Mouse (Mus musculus) hindbrain, embryonic 11.5 days (tissue): Measurements from ENCODE around the gene Tas2r135. TPM values are rescaled to one million over a fixed set of nuclear protein-coding genes. Genes with fewer than 3 reads are reported as not detected.

Source experiments
- ATAC-seq: fragments of 200-750 bp; cut with Nextera tagmentation; 2 replicates; pipeline ENCODE4 v1.8.0; 2017; ENCODE audit warnings: mild to moderate bottlenecking, moderate TSS enrichment, moderate library complexity; ENCODE audit not compliant: low FRiP score
- DNase-seq: peaks from one replicate; pipeline ENCODE4 v3.0.0-alpha.2; 2015; ENCODE audit warnings: low spot score
- H3K27ac ChIP-seq: fragments of 300-500 bp; sonication (generic); 2 replicates; pipeline ENCODE4 v1.5.1; 2014; ENCODE audit warnings: mild to moderate bottlenecking, low read depth, low read length
- H3K27me3 ChIP-seq: fragments of 300-500 bp; sonication (generic); 2 replicates; pipeline ENCODE4 v1.6.1; 2014; ENCODE audit warnings: mild to moderate bottlenecking, low read length, moderate library complexity, mixed read lengths; ENCODE audit not compliant: control insufficient read depth, insufficient read depth
- H3K36me3 ChIP-seq: fragments of 300-500 bp; sonication (generic); 2 replicates; pipeline ENCODE4 v1.6.1; 2014; ENCODE audit warnings: mild to moderate bottlenecking, low read length, moderate library complexity, mixed read lengths; ENCODE audit not compliant: control insufficient read depth, insufficient read depth
- H3K4me1 ChIP-seq: fragments of 300-500 bp; sonication (generic); replicated peaks from 2 replicates; pipeline ENCODE4 v1.6.1; 2014; ENCODE audit warnings: low read length, mixed read lengths; ENCODE audit not compliant: control insufficient read depth, insufficient read depth
- H3K4me2 ChIP-seq: fragments of 300-500 bp; sonication (generic); replicated peaks from 2 replicates; pipeline ENCODE4 v1.6.1; 2014; ENCODE audit warnings: mild to moderate bottlenecking, low read depth, low read length
- H3K4me3 ChIP-seq: fragments of 300-500 bp; sonication (generic); 2 replicates; pipeline ENCODE4 v1.5.1; 2014; ENCODE audit warnings: low read depth, low read length
- H3K9ac ChIP-seq: fragments of 300-500 bp; sonication (generic); 2 replicates; pipeline ENCODE4 v1.6.1; 2014; ENCODE audit warnings: low read depth, low read length
- H3K9me3 ChIP-seq: fragments of 300-500 bp; sonication (generic); 2 replicates; pipeline ENCODE4 v1.6.1; 2016; ENCODE audit warnings: low read length; ENCODE audit not compliant: control insufficient read depth
- WGBS: fragments of 180-500 bp; shearing (Covaris S2); extraction: QIAGEN DNeasy Blood & Tissue Kit; methylation state at CpG from one replicate; pipeline ENCODE4 v1.1.7; 2014; 5-methylcytosine and 5-hydroxymethylcytosine counted together
- polyA plus RNA-seq: library from polyadenylated mRNA; unstranded; fragments of >200 nt; fragmentation: Nextera tagmentation; extraction: Ambion mirVana; gene quantifications from 2 replicates; pipeline ENCODE4 v1.2.1, GENCODE M21; 2014

Tas2r135 gene
- polyA plus RNA-seq, 1 experiment from 2014 or later = 0.15 TPM

GRCm38 (mm10) chr6:42372421-42372815 is 32.8 kb upstream of the Tas2r135 start:
- DNase-seq (no peak), ATAC-seq (peak; percentile 44; the same call in 1 of the 2 replicates)
- Histone ChIP-seq H3K36me3 (no peaks in the 10 kb centered on the region), H3K27me3 (no peaks in the 10 kb centered on the region; the same call in none of the 2 replicates), H3K27ac (no peak overlapping the region), H3K9ac (no peak overlapping the region), H3K4me3 (peak overlapping the region; percentile 44; the same call in 1 of the 2 replicates), H3K9me3 (no peaks in the 10 kb centered on the region), H3K4me2 (no peak overlapping the region), H3K4me1 (peaks cover 4% of the 10 kb centered on the region; the same call in 1 of the 2 replicates)
- WGBS = 24% methylated on average over 9 of the region's 9 CpGs

- DNase-seq (peak; percentile 70), ATAC-seq (peak; percentile 85)
- H3K27me3 ChIP-seq = no peaks in the 10 kb centered on the region; the same call in none of the 2 replicates
- peaks cover 4% of the 10 kb centered on the region; the same call in 1 of the 2 replicates for H3K4me1 ChIP-seq
- peak within 1 kb of the TSS; percentile 44 for H3K4me3 ChIP-seq
- H3K9me3 ChIP-seq = no peaks in the 10 kb centered on the region
- peak within 1 kb of the TSS; percentile 38 for H3K9ac ChIP-seq
- H3K27ac ChIP-seq = no peak within 1 kb of the TSS
- no peaks in the 10 kb centered on the region for H3K36me3 ChIP-seq
- WGBS = under 1% methylated on average over 30 of the region's 36 CpGs
- peak within 1 kb of the TSS; percentile 89 for H3K4me2 ChIP-seq
Observed at GRCm38 (mm10) chr6:42372816-42373547, 32.3 kb upstream of the Tas2r135 start, which contains the start of gene Epha1. TSS of gene Epha1 (minus strand) at chr6:42373268.

- Histone ChIP-seq H3K9ac (no peak overlapping the region), H3K9me3 (no peaks in the 10 kb centered on the region)
Observed at GRCm38 (mm10) chr6:42373669-42374430, 31.4 kb upstream of the Tas2r135 start.

GRCm38 (mm10) chr6:42374701-42375100 is 30.5 kb upstream of the Tas2r135 start:
- no peak overlapping the region for H3K4me2 ChIP-seq
- no peak overlapping the region for H3K27ac ChIP-seq
- H3K4me1 ChIP-seq = peaks cover 4% of the 10 kb centered on the region; the same call in 1 of the 2 replicates
- ATAC-seq (no peak), DNase-seq (no peak)
- no peak overlapping the region for H3K4me3 ChIP-seq
- H3K9me3 ChIP-seq = no peaks in the 10 kb centered on the region
- H3K36me3 ChIP-seq = no peaks in the 10 kb centered on the region
- H3K27me3 ChIP-seq = no peaks in the 10 kb centered on the region; the same call in none of the 2 replicates
- 79% methylated on average over 4 of the region's 4 CpGs for WGBS
- no peak overlapping the region for H3K9ac ChIP-seq

More at GRCm38 (mm10) chr6:42373669-42374430, 31.4 kb upstream of the Tas2r135 start:
- Histone ChIP-seq H3K4me1 (peaks cover 4% of the 10 kb centered on the region; the same call in 1 of the 2 replicates), H3K4me2 (peak overlapping the region; percentile 89), H3K36me3 (no peaks in the 10 kb centered on the region), H3K27me3 (no peaks in the 10 kb centered on the region; the same call in none of the 2 replicates), H3K27ac (no peak overlapping the region), H3K4me3 (0 out of 2 replicates have a peak overlapping the region, but pooled peaks have one; percentile 44)
- DNase-seq (no peak), ATAC-seq (peak; percentile 26; the same call in 1 of the 2 replicates)
- WGBS = 39% methylated on average over 7 of the region's 7 CpGs

- no peak for DNase-seq
- ATAC-seq = no peak
- Histone ChIP-seq H3K9me3 (no peaks in the 10 kb centered on the region), H3K36me3 (no peaks in the 10 kb centered on the region), H3K27ac (no peak overlapping the region), H3K4me2 (no peak overlapping the region), H3K27me3 (no peaks in the 10 kb centered on the region; the same call in none of the 2 replicates), H3K4me3 (no peak overlapping the region), H3K4me1 (peaks cover 4% of the 10 kb centered on the region; the same call in 1 of the 2 replicates), H3K9ac (no peak overlapping the region)
- 85% methylated on average over 2 of the region's 2 CpGs for WGBS
Observed at GRCm38 (mm10) chr6:42375131-42375530, 30.1 kb upstream of the Tas2r135 start.

GRCm38 (mm10) chr6:42376016-42376415 is 29.2 kb upstream of the Tas2r135 start:
- ATAC-seq = no peak
- WGBS = 47% methylated on average over 4 of the region's 4 CpGs

GRCm38 (mm10) chr6:42376504-42377019 is 28.7 kb upstream of the Tas2r135 start:
- Histone ChIP-seq H3K4me3 (no peak overlapping the region), H3K9ac (no peak overlapping the region), H3K4me1 (peaks cover 4% of the 10 kb centered on the region; the same call in 1 of the 2 replicates), H3K4me2 (no peak overlapping the region), H3K27me3 (no peaks in the 10 kb centered on the region; the same call in none of the 2 replicates), H3K9me3 (no peaks in the 10 kb centered on the region), H3K36me3 (no peaks in the 10 kb centered on the region), H3K27ac (no peak overlapping the region)
- ATAC-seq (no peak), DNase-seq (no peak)
- WGBS = 89% methylated on average over 6 of the region's 6 CpGs

More at GRCm38 (mm10) chr6:42376016-42376415, 29.2 kb upstream of the Tas2r135 start:
- no peak overlapping the region for H3K4me3 ChIP-seq
- no peak overlapping the region for H3K4me2 ChIP-seq
- H3K27me3 ChIP-seq = no peaks in the 10 kb centered on the region; the same call in none of the 2 replicates
- H3K27ac ChIP-seq = no peak overlapping the region
- no peaks in the 10 kb centered on the region for H3K36me3 ChIP-seq
- peaks cover 4% of the 10 kb centered on the region; the same call in 1 of the 2 replicates for H3K4me1 ChIP-seq
- H3K9ac ChIP-seq = no peak overlapping the region
- no peaks in the 10 kb centered on the region for H3K9me3 ChIP-seq
- DNase-seq = no peak

GRCm38 (mm10) chr6:42377280-42377679 is 28.0 kb upstream of the Tas2r135 start:
- H3K4me1 ChIP-seq = peaks cover 4% of the 10 kb centered on the region; the same call in 1 of the 2 replicates
- no peak overlapping the region for H3K4me2 ChIP-seq
- H3K27ac ChIP-seq = no peak overlapping the region
- no peak for ATAC-seq
- H3K9me3 ChIP-seq = no peaks in the 10 kb centered on the region
- no peak overlapping the region for H3K9ac ChIP-seq
- no peaks in the 10 kb centered on the region; the same call in 1 of the 2 replicates for H3K27me3 ChIP-seq
- no peaks in the 10 kb centered on the region for H3K36me3 ChIP-seq
- no peak overlapping the region for H3K4me3 ChIP-seq
- 82% methylated on average over 5 of the region's 5 CpGs for WGBS
- DNase-seq = no peak
